Mouse (Mus musculus) erythroblast, embryonic 14.5 days (primary cell): ENCODE data around the gene Gm1993. TPM values are rescaled to one million over a fixed set of nuclear protein-coding genes. Genes with fewer than 3 reads are reported as not detected.
"Not testable (repeated sequence)": the region's sequence is repeated elsewhere in the genome, so short reads cannot be mapped to it uniquely, and the experiment has no call there.

Experiments used
- H3K27me3 ChIP-seq: 2 replicates; pipeline ENCODE4 v1.6.1; 2012; ENCODE audit warnings: inconsistent platforms; ENCODE audit not compliant: control insufficient read depth
- H3K36me3 ChIP-seq: 2 replicates; pipeline ENCODE4 v1.6.1; 2012; ENCODE audit warnings: mild to moderate bottlenecking, inconsistent platforms; ENCODE audit not compliant: control insufficient read depth
- H3K4me1 ChIP-seq: 2 replicates; pipeline ENCODE4 v1.6.1; 2012; ENCODE audit warnings: inconsistent platforms; ENCODE audit not compliant: control insufficient read depth
- H3K4me3 ChIP-seq: replicated peaks from 2 replicates; pipeline ENCODE3; 2012; ENCODE audit warnings: moderate library complexity, mild to moderate bottlenecking, inconsistent platforms
- H3K9me3 ChIP-seq: 2 replicates; pipeline ENCODE4 v1.6.1; 2012; ENCODE audit warnings: low read length, inconsistent platforms, mixed read lengths; ENCODE audit not compliant: control insufficient read depth
- polyA plus RNA-seq: library from polyadenylated mRNA; stranded (reverse); fragments of >175 nt; gene quantifications from 2 replicates; pipeline ENCODE4 v1.2.3, GENCODE M21; 2012

Gene Gm1993
- not detected in 2 replicates for polyA plus RNA-seq

DNA sequence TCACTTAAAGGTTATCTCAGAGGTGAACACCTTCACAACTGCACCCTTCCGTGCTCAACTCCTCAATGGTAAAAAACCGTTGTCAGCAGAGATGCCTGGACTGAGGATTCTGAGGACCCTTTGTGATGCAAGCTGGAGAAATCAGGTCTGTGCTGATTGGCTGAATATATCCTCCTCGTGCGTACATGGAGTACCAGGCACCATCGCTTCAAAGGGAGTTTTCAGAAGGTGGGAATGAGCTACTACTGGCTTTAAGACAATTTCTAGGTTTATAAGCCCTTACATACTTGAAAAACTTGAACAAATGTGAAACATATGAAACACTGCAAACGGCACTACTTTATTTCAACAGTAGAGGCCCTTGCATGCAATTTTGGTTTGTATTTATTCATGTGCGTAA, at the start of gene Gm1993:
Gene Gm1993 (minus strand): TSS at position 101 of the 400 bp plus-strand sequence.
- not testable (repeated sequence) for H3K27me3 ChIP-seq, H3K4me3 ChIP-seq, H3K36me3 ChIP-seq

More for the DNA sequence above, at the start of gene Gm1993:
- H3K4me1 ChIP-seq, H3K9me3 ChIP-seq: not testable (repeated sequence)
